Mouse (Mus musculus): ENCODE results near the gene Foxr1. TPM values are rescaled to one million over a fixed set of nuclear protein-coding genes. Genes with fewer than 3 reads are reported as not detected.

The Foxr1 gene
- polyA plus RNA-seq, 1 experiment from 2014 or later: not detected

Small RNA genes lying within 50 kb of the gene (microRNA-seq; reads per million reads assigned to microRNA genes)
- gene Mir7085: not detected

Other genes starting within 250 kb of the Foxr1 start
- gene Cbl, start 207.1 kb downstream of the Foxr1 start, polyA plus RNA-seq (2015; fragmentation: Nextera tagmentation; extraction: Ambion mirVana): 24.4 and 26.2 TPM in 2 replicates
- gene Ccdc153, start 200.5 kb downstream of the Foxr1 start, polyA plus RNA-seq (2015; fragmentation: Nextera tagmentation; extraction: Ambion mirVana): 0.61 TPM in 1 of 2 replicates, not detected in the other
- 0.44 and 0.96 TPM in 2 replicates for gene Pdzd3, start 189.7 kb downstream of the Foxr1 start, polyA plus RNA-seq (2015; fragmentation: Nextera tagmentation; extraction: Ambion mirVana)
- gene Nlrx1, start 172.5 kb downstream of the Foxr1 start, polyA plus RNA-seq (2015; fragmentation: Nextera tagmentation; extraction: Ambion mirVana): 4.8 and 5.1 TPM in 2 replicates
- 30.4 and 31.1 TPM in 2 replicates for gene Abcg4, start 152.5 kb downstream of the Foxr1 start, polyA plus RNA-seq (2015; fragmentation: Nextera tagmentation; extraction: Ambion mirVana)
- gene Hinfp, start 135.5 kb downstream of the Foxr1 start, polyA plus RNA-seq (2015; fragmentation: Nextera tagmentation; extraction: Ambion mirVana): 28.4 and 30.5 TPM in 2 replicates
- gene C2cd2l, start 120.9 kb downstream of the Foxr1 start, polyA plus RNA-seq (2015; fragmentation: Nextera tagmentation; extraction: Ambion mirVana): 27.3 and 30.6 TPM in 2 replicates
- gene Dpagt1, start 115.1 kb downstream of the Foxr1 start, polyA plus RNA-seq (2015; fragmentation: Nextera tagmentation; extraction: Ambion mirVana): 36.5 and 36.9 TPM in 2 replicates
- 121 and 132 TPM in 2 replicates for gene H2afx, start 106.4 kb downstream of the Foxr1 start, polyA plus RNA-seq (2015; fragmentation: Nextera tagmentation; extraction: Ambion mirVana)
- 63.1 and 65.6 TPM in 2 replicates for gene Hmbs, start 96.9 kb downstream of the Foxr1 start, polyA plus RNA-seq (2015; fragmentation: Nextera tagmentation; extraction: Ambion mirVana)
- gene Vps11, start 79.5 kb downstream of the Foxr1 start, polyA plus RNA-seq (2015; fragmentation: Nextera tagmentation; extraction: Ambion mirVana): 43.3 and 45.7 TPM in 2 replicates
- 28.1 and 29.7 TPM in 2 replicates for gene Hyou1, start 61.6 kb downstream of the Foxr1 start, polyA plus RNA-seq (2015; fragmentation: Nextera tagmentation; extraction: Ambion mirVana)
- gene Slc37a4, start 44.3 kb downstream of the Foxr1 start, polyA plus RNA-seq (2015; fragmentation: Nextera tagmentation; extraction: Ambion mirVana): 44.6 and 44.9 TPM in 2 replicates
- 965 and 984 TPM in 2 replicates for gene Rps25, start 34.0 kb downstream of the Foxr1 start, polyA plus RNA-seq (2015; fragmentation: Nextera tagmentation; extraction: Ambion mirVana)
- 317 and 321 TPM in 2 replicates for gene Trappc4, start 33.5 kb downstream of the Foxr1 start, polyA plus RNA-seq (2015; fragmentation: Nextera tagmentation; extraction: Ambion mirVana)
- 37.6 and 39.9 TPM in 2 replicates for gene Ccdc84, start 22.6 kb downstream of the Foxr1 start, polyA plus RNA-seq (2015; fragmentation: Nextera tagmentation; extraction: Ambion mirVana)
- not detected in 2 replicates for gene Upk2, start 13.8 kb upstream of the Foxr1 start, polyA plus RNA-seq (2015; fragmentation: Nextera tagmentation; extraction: Ambion mirVana)
- 12.5 and 13.0 TPM in 2 replicates for gene Bcl9l, start 41.7 kb upstream of the Foxr1 start, polyA plus RNA-seq (2015; fragmentation: Nextera tagmentation; extraction: Ambion mirVana)
- not detected in 2 replicates for gene Cxcr5, start 120.7 kb upstream of the Foxr1 start, polyA plus RNA-seq (2015; fragmentation: Nextera tagmentation; extraction: Ambion mirVana)
- gene Ddx6, start 163.8 kb upstream of the Foxr1 start, polyA plus RNA-seq (2015; fragmentation: Nextera tagmentation; extraction: Ambion mirVana): 20.7 and 22.6 TPM in 2 replicates
- gene Treh, start 232.1 kb upstream of the Foxr1 start, polyA plus RNA-seq (2015; fragmentation: Nextera tagmentation; extraction: Ambion mirVana): not detected in 2 replicates

Measured in midbrain, embryonic 15.5 days (tissue).